Mouse (Mus musculus) granulocyte monocyte progenitor cell, adult 5-6 weeks (primary cell): ENCODE measurements at regions not wholly inside any gene's neighbourhood (a gene's known extent, or its start where the extent isn't known, plus 50 kb on each side); places are given as distances from the start of the nearest gene placed in this dataset.

Experiments used
- ATAC-seq: replicated peaks from 2 replicates; pipeline ENCODE4 v1.8.0; 2016; ENCODE audit warnings: mild to moderate bottlenecking, moderate TSS enrichment, inconsistent platforms; ENCODE audit not compliant: poor library complexity, severe bottlenecking

DNA sequence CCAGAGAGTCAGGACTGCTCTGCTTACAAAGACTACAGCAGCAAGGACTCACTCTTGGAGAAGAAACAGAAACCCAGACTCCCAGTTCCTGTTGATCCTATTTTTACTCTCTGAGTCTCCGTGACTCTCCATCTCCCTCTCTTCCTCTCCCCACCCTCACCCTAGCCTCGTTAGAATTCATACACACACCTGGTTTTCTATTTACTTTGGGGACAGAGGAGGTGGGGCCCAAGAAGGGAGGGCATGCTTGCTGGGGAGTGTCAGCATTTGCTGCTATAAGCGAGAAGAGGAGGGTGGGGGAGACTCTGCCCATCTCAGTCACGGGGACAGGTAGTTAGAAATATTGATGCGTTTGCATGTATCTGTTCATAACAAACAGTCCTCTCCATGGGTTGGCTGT, 129.6 kb upstream of the Runx1 start:
- ATAC-seq = no peak

GRCm38 (mm10) chr16:92955087-92955486, 129.1 kb upstream of the Runx1 start:
- ATAC-seq = no peak

DNA sequence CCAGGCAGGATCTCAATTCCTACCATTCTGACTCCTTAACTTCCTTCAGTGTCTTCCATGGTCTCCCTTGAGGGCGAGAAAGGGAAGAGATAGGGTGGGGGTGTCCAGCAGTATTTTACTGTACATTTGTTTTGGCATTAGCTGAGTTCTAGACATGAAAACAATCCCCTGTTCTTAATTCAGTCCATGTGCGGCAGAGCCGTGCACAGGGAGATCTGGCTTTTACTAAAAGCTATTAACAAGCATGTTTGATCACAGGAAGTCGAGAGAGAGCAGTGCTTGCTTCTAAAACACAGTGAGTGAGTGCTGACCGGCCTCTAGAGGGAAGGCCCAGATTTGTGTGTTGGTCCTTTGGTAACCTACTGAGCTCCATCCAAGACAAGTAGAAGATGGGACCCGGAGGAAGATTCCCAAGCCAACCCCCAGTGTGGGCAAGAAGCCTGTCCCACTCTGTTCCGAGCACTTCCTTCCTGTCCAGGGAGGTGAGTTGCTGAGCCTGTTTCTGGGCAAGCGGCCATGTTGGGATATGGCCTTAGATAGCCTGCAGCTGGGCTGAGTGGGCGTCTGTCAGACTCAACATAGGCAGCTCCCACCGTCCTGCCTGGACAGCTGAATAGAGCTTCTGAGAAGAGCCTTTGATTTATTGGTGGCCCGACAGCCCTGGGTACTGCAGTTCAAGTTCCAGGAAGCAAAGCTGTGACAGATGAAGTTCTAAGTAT, 128.1 kb upstream of the Runx1 start:
- no peak for ATAC-seq

- no peak for ATAC-seq
Observed at GRCm38 (mm10) chr16:92952336-92953097, 126.6 kb upstream of the Runx1 start.

GRCm38 (mm10) chr16:92951516-92951915, 125.6 kb upstream of the Runx1 start:
- no peak for ATAC-seq

DNA sequence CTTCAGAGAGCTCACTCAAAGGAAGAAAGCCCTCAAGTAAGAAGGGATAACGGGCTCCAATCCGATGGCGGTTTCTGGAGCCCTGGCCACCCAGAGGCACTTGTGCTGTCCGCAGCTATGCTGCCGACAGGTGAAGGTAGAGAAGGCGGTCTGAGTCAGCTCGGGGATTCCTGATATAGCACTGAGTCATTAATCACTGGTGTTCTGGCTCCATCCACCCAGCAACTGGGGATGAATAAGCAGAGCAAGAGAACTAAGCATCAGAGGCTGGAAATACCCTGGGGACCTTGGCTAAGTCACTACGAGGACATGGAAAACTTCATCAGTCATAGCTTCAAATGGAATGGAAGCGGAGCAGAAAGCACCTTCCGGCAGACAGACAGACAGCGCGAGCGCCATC, 122.5 kb upstream of the Runx1 start:
- ATAC-seq = no peak

- ATAC-seq = peak; percentile 81
Observed at GRCm38 (mm10) chr16:92946554-92946953, 120.6 kb upstream of the Runx1 start.

- no peak for ATAC-seq
Observed at GRCm38 (mm10) chr16:92943901-92944300, 118.0 kb upstream of the Runx1 start.

DNA sequence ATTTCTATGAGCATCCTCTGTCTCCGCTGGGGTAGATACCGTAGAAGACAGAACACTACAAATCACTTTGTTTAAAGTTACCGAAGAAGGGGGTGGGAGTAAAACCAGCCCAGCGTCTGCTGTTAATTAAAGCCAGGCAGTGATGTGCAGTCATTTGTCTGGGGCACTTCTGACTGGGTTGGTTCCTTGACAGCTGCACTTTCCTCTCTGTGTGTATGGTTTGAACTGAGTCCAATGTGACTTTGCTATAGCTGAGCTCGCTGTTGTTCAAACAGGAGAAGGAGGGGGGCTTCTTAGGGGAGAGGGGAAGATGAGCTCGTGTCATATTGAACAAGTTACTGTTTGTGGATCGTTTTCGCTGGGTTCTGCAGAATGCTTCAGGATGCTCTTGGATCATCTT, 113.7 kb upstream of the Runx1 start:
- no peak for ATAC-seq

DNA sequence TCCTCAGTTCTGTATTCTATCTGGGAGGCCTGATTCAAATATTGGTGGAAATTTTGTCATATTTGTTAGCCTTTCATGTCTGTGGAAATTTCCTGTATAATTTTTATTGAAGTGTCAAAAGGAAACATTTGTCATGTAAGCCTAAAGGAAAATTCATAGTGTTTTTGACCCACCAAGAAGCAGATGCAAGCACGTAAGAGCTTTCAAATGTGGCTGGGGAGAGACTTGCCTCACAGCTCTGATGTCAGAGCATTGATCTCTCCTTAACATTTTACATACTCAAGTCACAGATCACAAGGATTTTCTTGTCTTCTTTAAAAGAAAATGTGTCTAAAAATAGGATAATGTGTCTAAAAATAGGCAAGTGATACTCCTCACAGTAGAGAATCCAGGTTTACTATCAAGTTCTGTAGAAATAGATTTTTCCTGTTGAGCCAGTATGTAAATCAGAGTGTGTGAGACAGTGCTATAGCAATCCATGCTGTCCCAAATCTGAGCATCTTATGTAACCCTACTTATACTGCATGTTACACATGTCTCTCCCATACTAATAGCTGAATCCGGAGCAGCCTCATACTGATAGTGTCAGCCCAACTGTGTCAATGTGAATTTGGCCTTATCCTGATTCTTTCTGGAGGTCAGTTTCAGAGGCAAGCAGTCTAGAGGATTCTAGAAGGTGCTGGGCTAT, 110.0 kb upstream of the Runx1 start:
- no peak for ATAC-seq

DNA sequence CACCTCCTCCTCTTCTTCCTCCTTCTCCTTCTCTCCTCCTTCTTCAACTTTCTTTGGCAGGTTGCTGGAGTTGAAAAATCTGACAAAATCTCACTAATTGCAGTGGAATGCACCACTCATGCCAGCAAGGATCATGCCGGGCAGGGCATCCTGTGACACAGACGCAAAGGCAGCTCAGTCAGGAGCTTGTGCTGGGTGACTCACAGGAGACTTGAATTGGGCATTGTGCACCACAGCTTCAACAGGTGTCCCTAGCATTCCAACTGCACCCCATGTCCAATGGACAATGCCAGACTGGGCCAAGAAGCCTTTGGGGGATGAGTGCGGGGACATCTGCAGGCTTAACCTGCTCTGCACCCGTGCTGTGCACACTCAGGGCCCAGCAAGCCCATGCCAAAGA, 104.2 kb upstream of the Runx1 start:
- no peak for ATAC-seq

GRCm38 (mm10) chr16:92928201-92928600, 102.3 kb upstream of the Runx1 start:
- ATAC-seq = peak; percentile 43; the same call in 1 of the 2 replicates

GRCm38 (mm10) chr16:92927662-92928061, 101.7 kb upstream of the Runx1 start:
- ATAC-seq = peak; percentile 63

DNA sequence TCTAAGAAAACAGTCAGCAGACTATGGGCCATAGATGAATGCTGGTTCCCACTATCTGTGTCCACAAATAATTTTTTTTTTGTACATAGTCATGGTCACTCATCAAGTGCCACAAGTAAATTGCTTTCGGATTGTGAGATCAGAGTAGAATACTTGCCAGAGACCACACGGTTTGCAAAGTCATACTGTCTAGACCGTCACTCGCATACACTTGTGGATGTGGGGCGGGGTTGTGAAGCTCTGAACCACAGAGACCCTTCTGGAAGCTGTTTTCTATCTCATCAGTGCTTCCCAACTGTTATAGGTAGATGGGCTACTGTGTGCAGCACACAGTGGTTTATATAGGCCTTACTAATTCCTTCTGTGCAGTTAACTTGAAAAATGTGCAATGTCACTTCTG, 100.9 kb upstream of the Runx1 start:
- ATAC-seq = no peak; the same call in 1 of the 2 replicates

DNA sequence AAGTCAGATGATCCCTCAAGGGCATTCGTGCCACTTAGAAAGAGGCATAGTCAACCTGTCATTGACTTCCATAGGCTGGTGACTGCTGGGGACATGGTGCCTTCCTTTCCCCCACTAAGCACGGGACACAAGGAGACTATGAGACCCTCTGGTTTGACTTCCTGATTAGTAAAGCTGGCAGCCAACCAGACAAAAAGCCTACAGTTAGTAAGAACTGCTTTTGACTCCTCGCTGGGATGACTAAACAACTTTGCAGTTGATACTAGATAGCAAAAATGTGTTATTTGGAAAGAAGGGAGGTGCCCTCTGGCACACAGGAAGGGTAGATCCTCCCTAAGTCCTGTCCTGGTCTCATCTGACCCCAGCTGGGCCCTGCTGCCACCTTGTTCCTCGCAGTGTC, 95.0 kb upstream of the Runx1 start:
- peak; percentile 27 for ATAC-seq

- ATAC-seq = no peak
Observed at GRCm38 (mm10) chr16:92917356-92917755, 91.4 kb upstream of the Runx1 start.

GRCm38 (mm10) chr16:92915651-92916050, 89.7 kb upstream of the Runx1 start:
- no peak for ATAC-seq

- ATAC-seq = no peak
Observed at GRCm38 (mm10) chr16:92906873-92907272, 80.9 kb upstream of the Runx1 start.

- ATAC-seq = no peak
Observed at GRCm38 (mm10) chr16:92905626-92906025, 79.7 kb upstream of the Runx1 start.

DNA sequence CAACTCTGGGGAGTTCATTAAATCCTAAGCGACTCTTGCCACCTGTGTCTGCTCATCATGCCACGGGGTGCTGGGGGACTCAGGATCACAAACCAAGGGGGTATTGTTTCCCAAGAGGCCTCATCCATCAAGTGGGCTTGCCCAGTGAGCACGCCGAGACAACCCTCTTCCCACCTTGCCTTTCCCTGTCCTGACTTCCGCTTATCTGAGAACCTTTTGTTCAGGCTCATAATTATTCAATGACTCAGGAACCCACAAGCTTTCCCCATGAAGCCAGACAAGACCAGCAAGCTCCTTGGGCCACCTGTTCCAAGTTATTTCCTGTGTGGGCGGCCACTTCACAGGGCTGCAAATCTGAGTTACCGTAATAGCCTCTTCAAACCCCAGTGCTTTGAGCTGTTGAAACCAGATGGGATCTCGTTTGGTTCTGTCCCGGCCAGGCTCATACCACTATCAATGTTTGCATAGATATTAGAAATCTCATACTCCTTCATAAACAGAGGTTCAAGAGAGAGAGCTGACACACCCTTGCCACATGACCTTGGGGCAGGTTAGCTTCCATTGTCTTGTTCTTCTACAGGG, 78.0 kb upstream of the Runx1 start:
- peak; percentile 92 for ATAC-seq

DNA sequence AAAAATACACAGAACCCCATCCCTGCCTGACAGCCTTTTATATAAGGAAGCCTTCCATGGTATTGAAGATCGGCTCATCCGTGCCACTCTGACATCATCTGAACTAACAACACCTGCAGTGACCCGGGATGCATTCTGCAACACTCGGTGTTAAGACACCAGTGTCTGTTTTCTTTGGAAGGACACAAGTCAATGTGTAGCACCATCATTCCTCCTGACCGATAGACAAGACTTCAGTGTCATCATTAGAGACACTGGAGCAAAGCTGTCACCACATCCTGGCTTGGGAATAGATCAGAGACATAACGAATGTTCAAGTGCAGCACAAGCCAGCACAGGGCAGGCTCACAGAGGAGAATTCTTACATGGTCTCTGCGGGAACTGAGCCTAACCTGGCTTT, 77.5 kb upstream of the Runx1 start:
- ATAC-seq = no peak
